Mouse (Mus musculus): ENCODE measurements around the gene Atm. TPM values are rescaled to one million over a fixed set of nuclear protein-coding genes. Genes with fewer than 3 reads are reported as not detected.

Atm gene
- total and polyA plus RNA-seq, 3 experiments: 19.0 to 33.6 (median 22.8) TPM

DNA sequence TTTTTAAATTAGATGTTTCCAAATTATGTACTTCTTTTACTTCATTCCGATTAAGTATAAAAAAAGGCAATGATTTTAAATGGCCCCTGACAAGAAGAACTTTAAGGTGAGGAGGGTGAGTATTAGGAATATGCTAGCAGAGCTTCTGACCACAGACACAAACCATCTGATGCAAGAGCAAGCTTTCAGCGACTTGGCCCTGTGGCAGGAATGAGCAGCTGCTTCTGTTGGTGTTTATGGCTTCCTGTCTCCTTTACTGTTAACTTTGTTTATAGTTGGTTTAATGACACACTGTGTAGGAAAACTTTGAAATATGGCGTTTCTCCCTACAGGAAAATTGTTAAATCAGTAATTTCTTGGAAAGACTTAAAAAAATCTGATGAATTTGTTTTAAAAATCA lies 108.9 kb downstream of the Atm start:
- Histone ChIP-seq H3K4me1 (ENCODE audit: control insufficient read depth in 1 of 2, insufficient read depth in 2 of 2) (no peaks in the 10 kb centered on the region), H3K79me2 (replicated peaks; ENCODE audit: control insufficient read depth, extremely low read depth, insufficient read depth, poor library complexity, severe bottlenecking) (no peaks in the 10 kb centered on the region), H3K27ac (ENCODE audit: insufficient read depth, low read depth) (no peak overlapping the region), H3K9ac (ENCODE audit: insufficient read depth, low read depth) (no peak overlapping the region), H3K4me3 (replicated peaks in 1 of 3; ENCODE audit: low read depth in 2 of 3, low read length in 2 of 3, poor library complexity in 1 of 3) (no peak overlapping the region), H3K4me2 (ENCODE audit: insufficient read depth, low read depth, poor library complexity, severe bottlenecking) (no peak overlapping the region), H3K27me3 (replicated peaks) (no peaks in the 10 kb centered on the region), H3K36me3 (replicated peaks in 1 of 2; ENCODE audit: control insufficient read depth in 1 of 2, insufficient read depth in 1 of 2, low read length in 1 of 2) (no peaks in the 10 kb centered on the region), H3K9me3 (replicated peaks; ENCODE audit: low read length) (no peaks in the 10 kb centered on the region)
- no peak for TF ChIP-seq GABPA (IDR thresholded peaks at IDR 0.05; ENCODE audit: insufficient replicate concordance, low read depth, low read length)
- TF ChIP-seq ETS1 (conservative IDR thresholded peaks at IDR 0.05; ENCODE audit: low read depth, low read length): no peak
- no peak for TF ChIP-seq ZNF384 (IDR thresholded peaks at IDR 0.05; ENCODE audit: low read depth, low read length)
- TF ChIP-seq MXI1 (IDR thresholded peaks at IDR 0.05; ENCODE audit: low read depth, low read length): no peak
- TF ChIP-seq CHD2 (IDR thresholded peaks at IDR 0.05; ENCODE audit: low read length): no peak
- TF ChIP-seq CHD1 (IDR thresholded peaks at IDR 0.05; ENCODE audit: low read depth, low read length): no peak
- TF ChIP-seq POLR2AphosphoS2 (IDR thresholded peaks at IDR 0.05; ENCODE audit: low read depth, low read length): no peak
- TF ChIP-seq PAX5 (IDR thresholded peaks at IDR 0.05; ENCODE audit: low read length): no peak
- TF ChIP-seq NRF1 (IDR thresholded peaks at IDR 0.05; ENCODE audit: low read depth, low read length): no peak
- no peak for TF ChIP-seq MAZ (IDR thresholded peaks at IDR 0.05; ENCODE audit: low read depth, low read length)
- TF ChIP-seq POLR2A (IDR thresholded peaks at IDR 0.05; ENCODE audit: low read depth, low read length): no peak
- no peak for TF ChIP-seq KAT2A (IDR thresholded peaks at IDR 0.05; ENCODE audit: insufficient replicate concordance, low read length)
- in situ Hi-C loops (cut with MboI; ENCODE audit: low pct_ligation_motif_present, low pct_unique_long_range_greater_than_20kb, low sequenced_read_pairs): no loop called here
- dilution Hi-C loops (cut with MboI; ENCODE audit: extremely low pct_ligation_motif_present, extremely low pct_unique_long_range_greater_than_20kb, low sequenced_read_pairs): no loop called here
- no peak for DNase-seq (ENCODE audit: extremely low read depth)

DNA sequence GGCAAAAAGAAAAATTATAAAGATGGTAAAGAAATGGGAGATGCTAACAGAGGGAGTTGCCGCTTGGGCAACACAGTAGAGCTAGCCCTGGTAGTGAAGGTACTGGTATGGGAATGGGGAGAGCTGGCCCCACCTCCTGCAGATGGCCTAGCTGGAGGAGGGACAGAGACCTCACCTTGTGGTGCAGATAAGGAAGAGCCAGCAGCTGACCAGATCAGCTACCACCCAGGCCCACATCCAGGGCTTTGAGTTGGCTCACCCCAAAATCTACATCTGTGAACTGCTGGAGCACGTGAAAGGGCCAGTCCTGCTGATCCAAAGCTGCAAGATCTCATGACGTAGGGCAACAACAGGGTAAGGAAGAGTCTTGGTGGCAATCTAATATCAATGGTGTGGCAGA lies 109.8 kb downstream of the Atm start:
- Histone ChIP-seq H3K4me2 (ENCODE audit: insufficient read depth, low read depth, poor library complexity, severe bottlenecking) (no peak overlapping the region), H3K4me3 (replicated peaks in 1 of 3; ENCODE audit: low read depth in 2 of 3, low read length in 2 of 3, poor library complexity in 1 of 3) (no peak overlapping the region), H3K9me3 (replicated peaks; ENCODE audit: low read length) (no peaks in the 10 kb centered on the region), H3K27ac (ENCODE audit: insufficient read depth, low read depth) (no peak overlapping the region), H3K27me3 (replicated peaks) (no peaks in the 10 kb centered on the region), H3K36me3 (replicated peaks in 1 of 2; ENCODE audit: control insufficient read depth in 1 of 2, insufficient read depth in 1 of 2, low read length in 1 of 2) (no peaks in the 10 kb centered on the region), H3K4me1 (ENCODE audit: control insufficient read depth in 1 of 2, insufficient read depth in 2 of 2) (no peaks in the 10 kb centered on the region), H3K79me2 (replicated peaks; ENCODE audit: control insufficient read depth, extremely low read depth, insufficient read depth, poor library complexity, severe bottlenecking) (no peaks in the 10 kb centered on the region), H3K9ac (ENCODE audit: insufficient read depth, low read depth) (no peak overlapping the region)
- DNase-seq (ENCODE audit: extremely low read depth): no peak
- in situ Hi-C loops (cut with MboI; ENCODE audit: low pct_ligation_motif_present, low pct_unique_long_range_greater_than_20kb, low sequenced_read_pairs) (no loop called here), dilution Hi-C loops (cut with MboI; ENCODE audit: extremely low pct_ligation_motif_present, extremely low pct_unique_long_range_greater_than_20kb, low sequenced_read_pairs) (no loop called here)
- no peak for TF ChIP-seq TBP (conservative IDR thresholded peaks at IDR 0.05; ENCODE audit: low read depth, low read length)
- TF ChIP-seq ETS1 (conservative IDR thresholded peaks at IDR 0.05; ENCODE audit: low read depth, low read length): no peak
- TF ChIP-seq E2F4 (IDR thresholded peaks at IDR 0.05; ENCODE audit: insufficient replicate concordance, low read depth, low read length): no peak
- TF ChIP-seq UBTF (IDR thresholded peaks at IDR 0.05; ENCODE audit: low read depth, low read length): no peak
- no peak for TF ChIP-seq TCF12 (IDR thresholded peaks at IDR 0.05; ENCODE audit: low read depth, low read length)
- TF ChIP-seq CTCF (conservative IDR thresholded peaks at IDR 0.05 in 1 of 2, IDR thresholded peaks at IDR 0.05 in 1 of 2; ENCODE audit: low read depth in 2 of 2, low read length in 2 of 2): no peak
- TF ChIP-seq MXI1 (IDR thresholded peaks at IDR 0.05; ENCODE audit: low read depth, low read length): no peak
- no peak for TF ChIP-seq EP300 (IDR thresholded peaks at IDR 0.05; ENCODE audit: low read length)
- TF ChIP-seq POLR2AphosphoS2 (IDR thresholded peaks at IDR 0.05; ENCODE audit: low read depth, low read length): no peak
- no peak for TF ChIP-seq ELF1 (IDR thresholded peaks at IDR 0.05; ENCODE audit: low read depth, low read length)
- TF ChIP-seq MEF2A (IDR thresholded peaks at IDR 0.05; ENCODE audit: borderline replicate concordance, low read depth, low read length): no peak
- no peak for TF ChIP-seq CHD2 (IDR thresholded peaks at IDR 0.05; ENCODE audit: low read length)
- no peak for TF ChIP-seq PAX5 (IDR thresholded peaks at IDR 0.05; ENCODE audit: low read length)
- TF ChIP-seq POLR2A (IDR thresholded peaks at IDR 0.05; ENCODE audit: low read depth, low read length): no peak
- TF ChIP-seq CHD1 (IDR thresholded peaks at IDR 0.05; ENCODE audit: low read depth, low read length): no peak
- no peak for TF ChIP-seq BHLHE40 (IDR thresholded peaks at IDR 0.05; ENCODE audit: low read depth, low read length)
- no peak for TF ChIP-seq MAX (IDR thresholded peaks at IDR 0.05; ENCODE audit: low read length)
- TF ChIP-seq JUND (conservative IDR thresholded peaks at IDR 0.05; ENCODE audit: low read depth, low read length): no peak

Measured in CH12.LX (cell line).